Mouse (Mus musculus) testis, adult 2 months (tissue): Measurements from ENCODE around the gene Il12rb1. TPM values are rescaled to one million over a fixed set of nuclear protein-coding genes. Genes with fewer than 3 reads are reported as not detected.

Source experiments
- H3K27ac ChIP-seq: fragments of 200-500 bp; 2 replicates; pipeline ENCODE4 v1.5.1; 2012; ENCODE audit warnings: low read depth, low read length; ENCODE audit not compliant: control insufficient read depth, insufficient read depth
- H3K27me3 ChIP-seq: fragments of 200-500 bp; 2 replicates; pipeline ENCODE4 v1.6.1; 2012; ENCODE audit warnings: mild to moderate bottlenecking, low read length, moderate library complexity; ENCODE audit not compliant: control insufficient read depth, insufficient read depth
- H3K36me3 ChIP-seq: fragments of 200-500 bp; 2 replicates; pipeline ENCODE4 v1.6.1; 2012; ENCODE audit warnings: mild to moderate bottlenecking, low read length; ENCODE audit not compliant: control insufficient read depth, insufficient read depth
- H3K4me1 ChIP-seq: fragments of 200-500 bp; 2 replicates; pipeline ENCODE4 v1.6.1; 2012; ENCODE audit warnings: low read length; ENCODE audit not compliant: control insufficient read depth, insufficient read depth
- H3K4me3 ChIP-seq: fragments of 200-500 bp; 2 replicates; pipeline ENCODE4 v1.5.1; 2012; ENCODE audit warnings: low read depth, mild to moderate bottlenecking, low read length, moderate library complexity, mixed read lengths; ENCODE audit not compliant: control insufficient read depth
- CTCF ChIP-seq: fragments of 200-500 bp; IDR thresholded peaks from 2 replicates; pipeline ENCODE4 v1.5.1; 2012; ENCODE audit warnings: low read depth, mild to moderate bottlenecking, inconsistent platforms, low read length, moderate library complexity; ENCODE audit not compliant: control insufficient read depth, insufficient read depth, insufficient replicate concordance
- POLR2A ChIP-seq: fragments of 200-500 bp; IDR thresholded peaks from 2 replicates; pipeline ENCODE4 v1.6.1; 2012; ENCODE audit warnings: low read depth, mild to moderate bottlenecking, inconsistent platforms, low read length, moderate library complexity; ENCODE audit not compliant: control insufficient read depth
- polyA plus RNA-seq: library from polyadenylated mRNA; depleted of rRNA; stranded (reverse); fragments of >200 nt; gene quantifications from 2 replicates; pipeline ENCODE4 v1.2.3, GENCODE M21; 2012

Il12rb1 gene
- polyA plus RNA-seq, 1 experiment = 0.40 TPM

DNA sequence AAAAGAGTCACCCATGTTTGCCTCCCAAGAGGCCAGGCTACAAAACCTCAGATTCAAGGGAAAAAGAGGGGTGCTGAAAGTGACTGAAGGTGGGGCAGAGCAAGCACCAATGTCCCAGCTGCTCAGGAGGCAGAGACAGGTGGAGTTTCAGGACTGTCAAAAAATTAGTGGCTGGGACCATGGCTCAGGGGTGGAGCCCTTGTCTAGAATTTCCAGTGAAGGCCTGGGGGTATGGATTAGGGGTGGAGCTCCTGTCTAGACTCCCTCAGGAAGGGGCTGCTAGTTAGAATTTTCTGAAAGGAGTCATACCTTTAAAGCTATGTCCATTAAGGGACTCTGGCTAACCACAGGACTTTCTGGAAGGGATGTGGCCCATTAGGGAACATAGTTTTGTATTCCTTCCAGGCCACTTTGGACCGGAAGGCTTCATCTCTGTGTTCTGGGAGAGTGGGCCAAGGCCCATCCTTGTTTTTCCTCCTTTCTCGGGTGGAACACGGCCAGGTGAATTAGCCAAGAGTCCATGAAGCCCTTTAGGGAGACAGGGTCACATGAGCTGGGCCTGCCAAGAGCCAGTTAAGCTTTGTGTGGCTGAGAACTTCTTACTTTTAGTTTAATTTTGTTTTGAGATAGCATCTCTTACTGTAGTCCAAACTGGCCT is 41.2 kb downstream of the Il12rb1 start:
- Histone ChIP-seq H3K36me3 (no peaks in the 10 kb centered on the region), H3K4me3 (no peak overlapping the region), H3K27ac (no peak overlapping the region), H3K4me1 (no peaks in the 10 kb centered on the region), H3K27me3 (no peaks in the 10 kb centered on the region)
- TF ChIP-seq CTCF (no peak), POLR2A (no peak)

GRCm38 (mm10) chr8:70850132-70850845 is 42.0 kb downstream of the Il12rb1 start:
- no peak overlapping the region for H3K27ac ChIP-seq
- TF ChIP-seq CTCF (no peak), POLR2A (no peak)
- no peak overlapping the region for H3K4me3 ChIP-seq
- H3K36me3 ChIP-seq = no peaks in the 10 kb centered on the region
- H3K4me1 ChIP-seq = no peaks in the 10 kb centered on the region
- H3K27me3 ChIP-seq = no peaks in the 10 kb centered on the region

GRCm38 (mm10) chr8:70850947-70851346 is 42.7 kb downstream of the Il12rb1 start:
- TF ChIP-seq CTCF (no peak), POLR2A (no peak)

GRCm38 (mm10) chr8:70851837-70852236 is 43.6 kb downstream of the Il12rb1 start:
- Histone ChIP-seq H3K27ac (no peak overlapping the region), H3K36me3 (no peaks in the 10 kb centered on the region), H3K4me1 (peaks cover 6% of the 10 kb centered on the region), H3K4me3 (no peak overlapping the region), H3K27me3 (no peaks in the 10 kb centered on the region)
- no peak for TF ChIP-seq POLR2A
- no peak for TF ChIP-seq CTCF

More at GRCm38 (mm10) chr8:70850947-70851346, 42.7 kb downstream of the Il12rb1 start:
- Histone ChIP-seq H3K4me3 (no peak overlapping the region), H3K27ac (no peak overlapping the region), H3K27me3 (no peaks in the 10 kb centered on the region), H3K4me1 (no peaks in the 10 kb centered on the region), H3K36me3 (no peaks in the 10 kb centered on the region)

DNA sequence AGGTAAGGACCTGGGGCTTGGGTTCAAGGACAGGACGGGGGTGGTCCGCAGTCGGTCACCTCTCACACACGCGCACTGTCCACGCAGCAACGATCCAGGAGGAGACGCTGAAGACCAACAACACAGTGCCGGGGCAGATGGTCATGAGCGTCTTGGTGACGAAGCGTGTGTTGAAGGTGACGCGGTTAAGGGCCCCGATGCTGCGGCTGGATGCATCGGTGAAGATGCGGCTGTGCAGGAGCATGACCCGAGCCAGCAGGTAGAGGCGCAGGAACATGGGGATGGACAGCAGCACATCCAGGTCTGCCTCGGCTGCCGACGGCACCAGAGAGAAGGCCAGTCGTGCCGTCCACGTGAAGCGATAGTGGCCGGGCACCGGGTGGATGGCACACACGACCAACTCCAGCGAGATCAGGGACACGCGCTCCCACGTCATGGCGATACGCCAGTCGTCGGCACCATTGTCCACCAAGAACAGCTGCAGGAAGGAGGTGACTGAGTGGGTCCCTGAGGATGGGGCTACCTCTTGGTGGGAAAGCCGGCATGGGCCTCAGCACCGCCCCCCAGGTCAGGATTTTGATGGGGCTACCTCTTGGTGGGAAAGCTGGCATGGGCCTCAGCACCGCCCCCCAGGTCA is 44.5 kb downstream of the Il12rb1 start:
- no peak for TF ChIP-seq CTCF
- no peak for TF ChIP-seq POLR2A
- H3K27me3 ChIP-seq = no peaks in the 10 kb centered on the region

DNA sequence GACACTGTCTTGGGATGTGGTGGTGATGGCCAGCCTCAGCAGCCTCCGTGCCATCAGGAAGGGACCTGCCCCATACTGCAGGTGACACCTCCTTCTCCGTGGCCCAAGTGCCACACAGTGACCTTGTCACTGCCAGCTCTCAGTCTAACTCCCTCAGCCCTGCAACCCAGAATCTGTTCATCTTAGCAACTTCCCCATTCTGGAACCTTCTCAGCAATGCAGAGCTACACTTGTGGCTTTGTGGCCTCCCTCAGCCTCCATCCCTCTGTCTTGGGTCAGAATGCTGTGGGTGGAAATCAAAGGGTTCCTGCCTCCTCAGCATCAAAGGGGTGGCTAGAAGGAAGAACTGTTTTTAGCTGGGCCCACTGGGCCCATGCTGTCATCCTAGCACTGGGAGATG is 45.6 kb downstream of the Il12rb1 start:
- no peaks in the 10 kb centered on the region for H3K36me3 ChIP-seq
- H3K4me1 ChIP-seq = peaks cover 11% of the 10 kb centered on the region
- H3K4me3 ChIP-seq = no peak overlapping the region
- H3K27ac ChIP-seq = no peak overlapping the region
- H3K27me3 ChIP-seq = no peaks in the 10 kb centered on the region
- TF ChIP-seq POLR2A = no peak
- TF ChIP-seq CTCF = no peak

More for the DNA sequence above, 44.5 kb downstream of the Il12rb1 start:
- Histone ChIP-seq H3K27ac (no peak overlapping the region), H3K36me3 (no peaks in the 10 kb centered on the region), H3K4me3 (no peak overlapping the region), H3K4me1 (peaks cover 11% of the 10 kb centered on the region)

DNA sequence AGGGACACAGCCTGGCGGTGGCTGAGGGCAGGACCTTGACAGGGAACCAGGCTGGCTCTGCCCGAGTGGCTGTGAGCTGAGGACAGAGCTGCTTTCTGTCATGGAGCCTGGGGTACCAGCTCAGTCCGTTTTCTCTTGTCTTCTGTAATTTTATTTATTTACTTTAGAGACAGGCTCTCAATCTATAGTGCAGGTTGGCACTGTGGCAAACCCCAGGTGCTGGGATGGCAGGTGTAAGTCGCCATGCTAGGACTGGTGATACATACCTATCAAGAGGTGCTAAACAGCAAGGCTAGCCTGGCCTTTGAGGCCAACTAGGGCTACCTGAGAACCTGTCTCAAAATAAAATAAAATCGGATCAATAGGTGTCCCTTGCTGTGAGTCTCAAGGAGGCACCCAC is 47.8 kb downstream of the Il12rb1 start:
- H3K4me3 ChIP-seq = no peak overlapping the region
- H3K36me3 ChIP-seq = no peaks in the 10 kb centered on the region
- H3K27ac ChIP-seq = no peak overlapping the region
- peaks cover 11% of the 10 kb centered on the region for H3K4me1 ChIP-seq
- H3K27me3 ChIP-seq = no peaks in the 10 kb centered on the region
- TF ChIP-seq POLR2A = no peak
- no peak for TF ChIP-seq CTCF
